Mouse (Mus musculus): ENCODE data around the gene Setd5.

DNA sequence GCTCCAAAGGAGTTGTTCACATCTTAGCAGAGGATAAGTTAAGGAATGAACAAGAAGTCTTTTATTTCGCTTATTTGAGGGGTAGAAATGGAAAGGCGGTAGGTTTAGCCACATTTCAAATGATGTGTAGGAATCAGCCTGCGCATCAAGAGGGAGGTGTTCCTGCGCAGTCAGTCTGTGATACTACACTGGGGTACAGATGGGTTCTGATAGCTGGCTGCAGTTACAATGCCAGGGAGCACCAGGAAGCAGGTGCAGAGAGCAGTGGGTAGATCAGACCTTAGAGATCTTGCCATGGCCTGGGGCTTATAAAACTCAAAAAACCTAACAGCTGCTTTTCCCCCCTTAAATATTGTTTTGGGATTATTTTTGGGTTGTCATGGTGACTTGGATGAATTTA, 68.1 kb downstream of the Setd5 start:
- TF ChIP-seq CTCF (IDR thresholded peaks at IDR 0.05; ENCODE audit: extremely low read depth, insufficient read length, insufficient replicate concordance, low read depth, low read length) (no peak), POLR2A (IDR thresholded peaks at IDR 0.05; ENCODE audit: low read depth, low read length) (no peak)

Data from small intestine, adult 2 months (tissue).